Mouse (Mus musculus): Measurements from ENCODE around the gene Cep57. TPM values are rescaled to one million over a fixed set of nuclear protein-coding genes. Genes with fewer than 3 reads are reported as not detected.

Cep57 gene
- polyA plus RNA-seq (2017; shearing (Covaris generic)): 10 to 100 TPM; 43.1 to 49.9 TPM

DNA sequence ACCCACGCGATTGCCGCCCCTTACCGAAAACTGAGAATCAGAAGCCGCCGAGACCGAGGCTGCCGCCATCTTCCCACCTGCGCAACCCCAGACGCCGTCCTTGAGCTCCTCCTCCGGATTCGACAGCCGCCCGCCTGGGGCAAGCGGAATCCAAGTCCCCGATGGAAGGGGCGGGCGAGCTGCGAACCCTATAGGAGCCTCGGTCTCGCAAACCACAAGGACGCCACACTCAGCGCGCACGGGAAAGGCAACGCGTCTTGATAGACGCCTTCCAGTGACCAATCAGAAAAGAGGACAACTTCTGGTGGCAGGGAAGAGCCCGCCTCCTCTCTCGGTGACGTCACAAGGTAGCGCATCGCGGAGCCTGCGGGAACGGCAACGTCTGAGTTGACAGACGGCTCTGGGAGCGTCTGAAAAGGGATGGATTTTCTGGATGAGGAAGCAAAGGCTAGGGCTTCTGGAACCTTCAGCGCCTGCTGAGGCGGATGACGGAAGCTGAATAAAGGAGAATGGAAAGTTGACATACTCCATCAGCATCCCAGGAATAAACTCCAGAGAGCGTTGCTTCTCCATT lies at the start of gene Cep57:
Gene Cep57, minus strand, starts transcription at position 276 of the 574 bp plus-strand sequence.
- peak; percentile 75 for ATAC-seq

GRCm38 (mm10) chr9:13875340-13875739 lies 48.4 kb upstream of the Cep57 start:
- no peak for ATAC-seq

- ATAC-seq: peak; percentile 71
Measured at GRCm38 (mm10) chr9:13874359-13874758, 47.5 kb upstream of the Cep57 start.

GRCm38 (mm10) chr9:13871631-13872030 lies 44.7 kb upstream of the Cep57 start:
- no peak for ATAC-seq

DNA sequence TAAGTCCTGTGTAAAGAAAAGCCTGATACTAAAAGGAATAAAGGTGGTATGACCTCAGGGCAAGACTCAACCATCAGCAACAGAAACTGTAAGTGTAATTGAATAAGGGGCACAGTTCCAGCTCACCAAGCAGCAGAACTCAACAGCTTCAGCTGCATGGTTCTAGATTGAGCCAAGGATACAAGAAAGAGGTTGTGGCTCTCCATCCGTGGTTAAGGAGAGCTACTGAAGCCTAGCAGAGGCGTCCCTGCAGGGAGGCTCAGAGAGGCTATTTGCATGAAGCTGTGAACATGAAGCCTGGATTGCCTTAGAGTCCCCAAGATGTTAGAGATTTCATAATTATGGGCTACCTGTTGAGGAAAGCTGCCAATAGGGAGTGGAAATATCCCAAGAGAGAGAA lies 40.7 kb upstream of the Cep57 start:
- ATAC-seq: no peak

DNA sequence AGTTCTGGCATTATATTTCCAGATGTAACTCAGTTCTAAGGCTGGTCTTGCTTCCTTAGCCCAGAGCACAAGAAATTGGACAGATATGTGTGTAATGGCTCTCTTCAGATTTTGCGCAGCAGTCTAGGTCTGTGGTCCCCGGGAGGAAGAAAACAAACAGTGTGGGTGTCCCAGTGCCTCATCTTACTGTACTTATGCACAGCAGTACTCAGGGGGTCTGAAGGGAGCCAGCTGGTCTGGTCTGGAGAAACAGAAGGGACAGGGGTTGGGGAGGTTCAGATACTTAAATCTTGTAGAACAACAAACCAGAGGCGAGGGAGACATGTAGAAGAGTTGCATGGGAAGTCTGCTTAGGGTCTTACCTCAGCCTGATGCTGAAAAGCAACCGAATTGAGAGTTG lies 29.9 kb upstream of the Cep57 start:
- ATAC-seq: no peak

DNA sequence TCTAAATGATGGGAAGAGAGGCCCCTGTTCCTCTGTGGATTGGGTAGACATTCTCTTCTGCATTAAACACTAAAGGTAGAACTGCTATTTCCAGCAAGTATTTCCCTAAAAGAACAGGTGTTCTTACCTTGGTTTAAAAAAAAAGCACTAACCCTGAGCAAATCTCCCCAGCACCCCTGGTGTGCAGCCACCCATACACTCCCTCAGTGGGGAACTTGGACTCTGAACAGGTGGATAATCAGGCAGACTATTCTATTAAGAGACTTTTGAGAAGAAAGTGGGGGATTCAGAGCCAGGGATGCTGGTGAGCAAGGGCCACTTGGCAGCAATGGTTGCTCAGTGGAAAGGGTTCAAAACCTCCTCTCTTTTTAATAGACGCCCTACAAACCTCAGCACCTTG lies 29.3 kb upstream of the Cep57 start:
- ATAC-seq: no peak

- no peak for ATAC-seq
Measured at GRCm38 (mm10) chr9:13853876-13854275, 27.0 kb upstream of the Cep57 start.

DNA sequence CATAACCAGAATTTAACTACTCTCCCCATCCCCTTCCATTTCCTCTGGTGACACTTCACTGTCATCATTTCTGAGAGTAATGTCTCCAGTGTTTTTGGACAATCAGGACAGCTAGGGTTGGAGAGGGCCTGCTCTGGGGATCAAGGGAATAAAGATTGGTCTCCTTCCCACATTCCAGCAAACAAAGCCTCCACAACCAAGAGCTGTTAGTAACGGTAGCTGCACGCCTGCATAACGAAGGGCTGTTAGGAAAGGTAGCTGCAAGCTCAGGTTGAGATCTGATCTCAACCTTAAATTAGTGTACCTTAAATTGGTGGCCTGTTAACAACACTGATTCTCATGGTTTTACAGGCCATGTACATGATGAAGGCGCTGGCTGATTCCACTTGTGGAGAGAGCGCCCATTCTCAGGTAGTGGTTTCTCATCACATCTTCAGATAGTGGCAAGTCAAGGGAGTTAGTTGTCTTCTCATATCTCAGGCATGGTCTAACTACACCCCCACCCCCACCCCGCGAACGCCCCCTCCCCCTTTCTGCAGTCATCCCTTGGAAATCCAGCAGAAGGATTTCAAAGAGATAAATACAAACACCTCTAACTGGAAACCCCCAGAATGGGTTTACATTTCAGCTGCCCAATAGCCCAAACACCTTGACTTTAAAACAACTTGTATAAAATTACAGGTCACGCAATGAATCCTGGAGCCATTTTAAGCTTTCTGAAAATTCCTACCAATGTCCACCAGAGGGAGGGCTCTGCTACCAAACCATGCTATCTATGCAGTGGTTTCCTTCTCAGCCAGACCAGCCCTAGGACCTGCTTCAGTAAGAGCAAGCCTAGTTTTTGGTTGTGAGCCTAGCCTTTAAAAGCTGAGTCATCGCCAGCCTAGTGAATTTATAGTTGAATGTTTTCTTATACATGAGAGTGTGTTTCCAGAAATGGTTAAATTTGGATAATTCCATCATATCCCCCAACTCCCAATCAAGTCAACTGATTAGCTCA lies 21.9 kb upstream of the Cep57 start:
- peak; percentile 89 for ATAC-seq

DNA sequence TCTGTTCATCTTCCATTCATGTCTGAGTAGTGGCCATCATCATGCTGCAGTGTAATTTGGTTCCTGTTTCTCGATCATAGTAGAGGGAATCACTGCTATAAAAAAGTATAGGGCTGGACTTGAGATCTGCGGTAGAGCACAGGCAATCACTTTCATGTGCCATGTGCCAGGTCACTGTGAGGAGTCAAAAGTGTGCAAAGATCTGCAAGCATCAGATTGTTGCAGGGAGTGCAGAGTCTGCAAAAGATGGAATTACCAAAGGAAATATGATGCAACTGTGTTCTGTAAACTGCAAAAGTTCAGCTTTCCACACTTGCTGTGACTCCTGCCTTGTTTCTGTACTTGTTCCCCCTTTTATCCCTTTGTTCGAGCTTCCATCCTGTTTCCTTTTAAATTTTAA lies 20.7 kb upstream of the Cep57 start:
- ATAC-seq: no peak

DNA sequence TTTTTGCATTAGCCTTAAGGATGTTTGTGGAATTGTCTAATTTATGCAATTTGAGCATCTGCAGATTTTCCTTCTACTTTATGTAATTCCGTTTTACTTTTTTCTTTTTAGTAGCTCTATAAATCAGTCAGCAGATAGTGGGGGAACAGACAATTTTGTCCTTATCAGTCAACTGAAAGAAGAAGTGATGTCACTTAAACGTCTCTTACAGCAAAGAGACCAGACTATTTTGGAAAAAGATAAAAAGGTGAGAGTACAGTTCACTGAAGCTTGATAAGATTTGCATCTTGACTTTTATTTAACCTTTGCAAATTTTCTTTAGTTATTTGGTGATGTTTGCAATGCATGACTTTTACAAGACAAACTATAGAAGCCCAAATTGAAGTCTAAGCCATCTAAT lies 9.8 kb upstream of the Cep57 start:
- ATAC-seq: no peak

DNA sequence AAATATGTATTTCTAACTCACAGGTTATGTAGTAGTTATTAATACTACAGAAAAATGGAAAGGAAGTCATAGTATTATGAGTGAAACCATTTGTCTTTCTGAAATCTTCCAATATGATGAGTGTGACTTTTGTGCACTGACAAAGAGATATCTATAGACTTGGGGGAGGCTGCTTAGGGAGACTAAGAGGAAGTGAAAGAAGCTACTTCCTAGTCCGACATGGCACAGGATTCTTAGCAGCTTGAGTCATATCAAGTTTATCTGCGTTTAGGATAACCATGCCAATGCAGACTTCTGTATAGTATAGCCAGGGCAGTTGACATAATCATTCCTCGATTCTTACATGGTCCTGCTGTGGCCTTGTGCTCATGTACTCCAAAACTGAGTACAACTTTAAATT lies 8.3 kb upstream of the Cep57 start:
- no peak for ATAC-seq

- ATAC-seq: peak; percentile 1
Measured at GRCm38 (mm10) chr9:13828087-13828441, 1.2 kb upstream of the Cep57 start.

- ATAC-seq: peak; percentile 76
Measured at GRCm38 (mm10) chr9:13827406-13828086, 639 bp upstream of the Cep57 start, which contains the start of gene Fam76b. Gene Fam76b, plus strand, starts transcription at chr9:13827716.

- peak; percentile 13 for ATAC-seq
Measured at GRCm38 (mm10) chr9:13826391-13826805, 509 bp downstream of the Cep57 start.

DNA sequence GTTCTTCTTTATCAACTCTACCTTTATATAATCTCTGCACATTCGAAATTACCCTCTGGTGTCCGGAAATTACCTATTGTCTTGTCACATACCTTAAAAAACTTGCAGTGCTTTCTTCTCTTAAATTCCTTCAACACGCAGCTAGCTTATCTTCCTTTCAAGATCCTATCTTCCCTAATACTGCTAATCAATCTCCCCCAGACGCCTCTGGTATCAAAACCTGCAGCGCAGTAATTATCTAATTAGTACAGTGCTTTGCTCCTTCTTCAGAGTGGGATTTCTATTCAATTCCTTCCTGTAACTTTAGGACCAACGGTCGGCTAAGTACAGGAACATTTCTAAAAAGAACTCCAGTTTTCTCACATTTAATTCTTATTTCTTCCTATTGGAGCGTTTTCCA lies 1.0 kb downstream of the Cep57 start:
- ATAC-seq: no peak

DNA sequence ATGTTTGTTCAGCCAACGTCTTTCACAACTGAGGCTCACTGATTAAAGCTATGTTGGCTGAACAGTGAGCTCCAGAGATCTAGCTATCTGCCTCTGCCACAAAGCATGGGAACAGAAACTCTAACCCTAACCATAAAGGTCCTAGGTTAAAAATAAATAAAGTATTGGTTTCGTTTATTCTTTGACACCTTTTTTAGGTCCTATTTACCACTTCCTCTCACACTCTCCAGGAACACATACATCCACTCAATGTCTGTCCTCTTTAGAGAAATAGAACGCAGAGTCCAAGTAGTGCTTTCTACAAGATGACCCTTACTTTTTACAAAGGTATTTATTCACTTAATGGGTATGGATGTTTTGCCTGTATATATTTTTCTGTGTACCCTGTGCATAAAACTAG lies 6.1 kb downstream of the Cep57 start:
- no peak for ATAC-seq

DNA sequence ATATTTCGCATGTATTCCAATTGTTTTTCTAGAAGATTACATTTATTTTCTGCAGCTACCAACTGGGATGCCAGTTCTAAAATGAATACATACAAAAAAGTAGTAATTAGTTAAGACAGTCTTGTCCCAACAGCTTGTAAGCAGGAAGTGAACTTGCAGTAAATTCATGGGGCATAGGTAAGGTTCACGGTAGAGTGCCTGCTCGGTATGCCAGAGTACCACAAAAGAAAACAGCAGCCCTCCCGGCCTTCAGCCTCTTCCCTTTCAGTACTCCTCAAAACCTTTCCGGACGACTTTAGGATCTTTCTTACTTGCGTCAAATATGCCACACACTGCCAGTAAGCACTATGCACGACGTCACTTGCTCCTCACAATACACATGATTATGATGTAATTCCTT lies 8.5 kb downstream of the Cep57 start:
- ATAC-seq: no peak

DNA sequence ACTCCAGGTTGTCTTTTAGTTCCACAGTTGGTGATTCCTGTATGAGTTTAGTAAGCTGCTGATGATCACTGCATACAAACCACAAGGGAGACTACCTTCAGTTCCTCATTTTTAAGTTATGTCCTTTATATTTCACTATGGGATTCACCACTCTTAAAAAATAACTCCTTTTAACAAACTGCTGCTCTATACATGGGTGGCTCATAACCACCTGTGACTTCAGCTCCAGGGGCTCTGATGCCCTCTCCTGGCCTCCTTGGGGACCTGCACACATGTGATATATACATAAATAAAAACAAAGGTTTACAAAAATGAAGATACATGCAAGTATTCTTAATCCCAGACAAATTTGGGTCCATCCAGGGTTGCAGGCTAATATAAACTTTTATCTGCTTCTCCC lies 17.0 kb downstream of the Cep57 start:
- no peak for ATAC-seq

DNA sequence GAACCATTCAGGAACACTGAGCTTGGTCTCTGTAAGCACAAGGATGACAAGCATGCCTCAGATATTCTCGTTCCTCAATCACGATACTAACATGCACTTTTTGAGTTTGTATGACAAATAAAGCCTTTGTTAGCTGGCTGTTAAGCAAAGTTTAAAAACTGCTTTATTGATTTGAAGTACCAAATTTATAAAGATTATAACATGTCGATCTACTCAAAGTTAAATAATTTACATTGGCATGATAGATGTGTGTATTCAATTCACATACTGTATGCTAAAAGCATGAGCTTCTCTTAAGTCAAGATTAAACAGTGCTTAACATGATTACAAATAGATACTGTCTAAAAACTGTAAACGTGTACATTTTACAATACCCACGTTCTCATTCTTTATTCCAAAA lies 19.2 kb downstream of the Cep57 start:
- ATAC-seq: no peak

DNA sequence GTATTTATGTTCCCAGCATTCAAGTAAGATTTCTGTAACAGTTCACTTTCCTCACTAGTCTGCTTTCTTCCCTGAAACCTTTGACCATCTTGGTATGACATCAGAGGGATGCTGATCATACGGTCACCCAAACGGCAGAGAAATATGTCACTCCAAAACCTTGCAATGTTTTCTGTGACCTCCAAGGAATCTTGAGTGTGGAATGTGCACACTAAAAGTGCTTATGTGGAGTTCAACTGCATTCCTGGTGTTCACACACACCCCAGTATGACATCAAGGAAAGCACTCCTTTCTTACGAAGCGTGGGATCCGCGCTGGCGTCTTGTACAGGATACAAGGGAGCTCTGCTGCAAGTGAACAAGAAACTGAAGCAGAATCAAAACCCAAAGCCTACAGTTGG lies 20.1 kb downstream of the Cep57 start:
- no peak for ATAC-seq

DNA sequence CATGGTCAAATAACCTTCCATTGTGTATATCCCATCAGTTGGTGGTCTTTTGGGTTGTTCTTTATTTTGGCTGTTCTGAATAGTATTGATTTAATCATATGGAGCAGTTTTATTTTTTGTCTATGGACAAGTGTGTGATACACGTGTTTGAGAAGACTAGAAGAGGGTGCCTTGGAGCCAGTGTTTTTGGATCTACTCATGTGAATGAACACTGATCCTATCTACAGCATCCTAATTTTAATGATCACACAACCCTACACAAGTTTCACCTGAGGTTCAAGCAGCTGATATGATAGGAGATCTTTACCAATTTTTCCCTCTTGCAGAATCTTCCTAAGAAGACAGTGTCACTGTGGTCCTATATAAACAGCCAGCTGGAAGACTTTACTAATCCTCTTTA lies 22.4 kb downstream of the Cep57 start:
- no peak for ATAC-seq

- no peak for ATAC-seq
Measured at GRCm38 (mm10) chr9:13794756-13795155, 32.2 kb downstream of the Cep57 start.

DNA sequence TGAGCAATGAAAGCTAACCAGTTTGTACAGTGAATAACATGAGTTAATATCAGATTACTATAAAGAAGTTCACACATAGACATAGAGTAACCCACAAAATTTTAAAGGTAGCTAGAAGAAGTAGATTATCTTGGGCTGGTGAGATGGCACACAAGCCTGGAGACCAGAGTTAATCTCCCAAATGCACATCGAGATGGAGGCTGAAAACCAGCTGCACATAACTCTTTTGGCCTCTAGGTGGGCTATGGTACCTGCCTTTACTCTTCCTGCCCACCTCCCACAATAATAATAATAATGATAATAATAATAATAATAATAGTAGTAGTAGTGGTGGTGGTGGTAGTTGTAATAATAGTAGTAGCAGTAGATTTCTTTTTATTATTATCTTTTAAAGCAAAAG lies 32.6 kb downstream of the Cep57 start:
- no peak for ATAC-seq

All from CD4-positive, CD25-positive, alpha-beta regulatory T cell, adult 4 months (primary cell).